Mouse (Mus musculus) naive thymus-derived CD4-positive, alpha-beta T cell, adult 2 months (primary cell): Measurements from ENCODE around the gene Zkscan1.

Source experiments
- DNase-seq: peaks from one replicate; pipeline ENCODE4 v3.0.0-alpha.2; 2011; ENCODE audit warnings: low read depth

Zkscan1 gene

GRCm38 (mm10) chr5:138117199-138118015 lies 32.5 kb downstream of the Zkscan1 start:
- DNase-seq: peak; percentile 31

GRCm38 (mm10) chr5:138118041-138118440 lies 33.2 kb downstream of the Zkscan1 start:
- no peak for DNase-seq

- no peak for DNase-seq
Observed at GRCm38 (mm10) chr5:138132425-138133064, 47.7 kb downstream of the Zkscan1 start.

GRCm38 (mm10) chr5:138137257-138137656 lies 52.4 kb downstream of the Zkscan1 start:
- DNase-seq: no peak

GRCm38 (mm10) chr5:138137935-138138549 lies 53.2 kb downstream of the Zkscan1 start:
- DNase-seq: peak; percentile 77

GRCm38 (mm10) chr5:138138585-138138984 lies 53.7 kb downstream of the Zkscan1 start:
- no peak for DNase-seq

- no peak for DNase-seq
Observed at GRCm38 (mm10) chr5:138154390-138154789, 69.5 kb downstream of the Zkscan1 start.

GRCm38 (mm10) chr5:138155443-138155976 lies 70.6 kb downstream of the Zkscan1 start, which contains the start of gene Zfp113:
Zfp113 (minus strand) TSS chr5:138155744.
- peak; percentile 93 for DNase-seq
